Mouse (Mus musculus): ENCODE results near the gene Ier3.

Gene Ier3

GRCm38 (mm10) chr17:35810900-35811648, 10.4 kb upstream of the Ier3 start:
- DNase-seq (ENCODE audit: low spot score in 2 of 2): no peak

- DNase-seq (ENCODE audit: low spot score in 2 of 2): no peak
These were observed 9.2 kb upstream of the Ier3 start for GRCm38 (mm10) chr17:35812307-35812706.

GRCm38 (mm10) chr17:35812736-35813135, 8.7 kb upstream of the Ier3 start:
- no peak for DNase-seq (ENCODE audit: low spot score in 2 of 2)

GRCm38 (mm10) chr17:35813245-35813647, 8.2 kb upstream of the Ier3 start:
- peak; percentile 81 to 82 for DNase-seq (ENCODE audit: low spot score in 2 of 2)

- no peak for DNase-seq (ENCODE audit: low spot score in 2 of 2)
These were observed 7.8 kb upstream of the Ier3 start for GRCm38 (mm10) chr17:35813653-35814052.

GRCm38 (mm10) chr17:35814678-35815077, 6.8 kb upstream of the Ier3 start:
- DNase-seq (ENCODE audit: low spot score in 2 of 2): no peak

- no peak for DNase-seq (ENCODE audit: low spot score in 2 of 2)
These were observed 5.6 kb upstream of the Ier3 start for GRCm38 (mm10) chr17:35815836-35816235.

GRCm38 (mm10) chr17:35816686-35817085, 4.8 kb upstream of the Ier3 start:
- DNase-seq (ENCODE audit: low spot score in 2 of 2): no peak

GRCm38 (mm10) chr17:35817226-35817625, 4.3 kb upstream of the Ier3 start:
- DNase-seq (ENCODE audit: low spot score in 2 of 2): no peak

- DNase-seq (ENCODE audit: low spot score in 2 of 2): no peak
These were observed 1.4 kb upstream of the Ier3 start for GRCm38 (mm10) chr17:35820111-35820510.

GRCm38 (mm10) chr17:35822564-35822963, 1.1 kb downstream of the Ier3 start:
- DNase-seq (ENCODE audit: low spot score in 2 of 2): no peak

- DNase-seq (ENCODE audit: low spot score in 2 of 2): peak; percentile 87 to 90
These were observed 1.8 kb downstream of the Ier3 start, which contains the start of gene Flot1 for GRCm38 (mm10) chr17:35822964-35823937. Gene Flot1 (plus strand): TSS chr17:35823230.

GRCm38 (mm10) chr17:35824402-35824801, 2.9 kb downstream of the Ier3 start:
- DNase-seq (ENCODE audit: low spot score in 2 of 2): peak in 1 of 2 experiments; percentile 36

GRCm38 (mm10) chr17:35825109-35825850, 3.8 kb downstream of the Ier3 start:
- no peak for DNase-seq (ENCODE audit: low spot score in 2 of 2)

- DNase-seq (ENCODE audit: low spot score in 2 of 2): peak; percentile 87 to 90
These were observed 8.3 kb downstream of the Ier3 start for GRCm38 (mm10) chr17:35829737-35830136.

GRCm38 (mm10) chr17:35832400-35833238, 11.1 kb downstream of the Ier3 start:
- no peak for DNase-seq (ENCODE audit: low spot score in 2 of 2)

GRCm38 (mm10) chr17:35833239-35833751, 11.8 kb downstream of the Ier3 start:
- peak; percentile 54 to 68 for DNase-seq (ENCODE audit: low spot score in 2 of 2)

- peak in 1 of 2 experiments; percentile 44 for DNase-seq (ENCODE audit: low spot score in 2 of 2)
These were observed 12.4 kb downstream of the Ier3 start for GRCm38 (mm10) chr17:35833894-35834293.

- DNase-seq (ENCODE audit: low spot score in 2 of 2): peak in 1 of 2 experiments; percentile 70
These were observed 13.4 kb downstream of the Ier3 start for GRCm38 (mm10) chr17:35834696-35835422.

Measured in right cerebral cortex, postnatal 10 days (tissue).